Mouse (Mus musculus): ENCODE data around the gene Ubb. TPM values are rescaled to one million over a fixed set of nuclear protein-coding genes. Genes with fewer than 3 reads are reported as not detected.

The Ubb gene
- polyA plus RNA-seq, 1 experiment from 2014 or later = 2,820 TPM

GRCm38 (mm10) chr11:62566211-62566610 is 15.2 kb downstream of the Ubb start:
- H3K9me3 ChIP-seq (ENCODE audit: control insufficient read depth, low read length) = no peaks in the 10 kb centered on the region
- H3K4me2 ChIP-seq (ENCODE audit: low read length) = no peak overlapping the region
- no peak for ATAC-seq (replicated peaks; ENCODE audit: low FRiP score, low TSS enrichment, low read depth)
- H3K4me3 ChIP-seq (ENCODE audit: low read depth, low read length) = no peak overlapping the region
- WGBS = 17% methylated on average over 1 of the region's 1 CpGs
- H3K27me3 ChIP-seq (replicated peaks; ENCODE audit: control insufficient read depth, insufficient read depth, low read length) = no peaks in the 10 kb centered on the region
- H3K9ac ChIP-seq (ENCODE audit: low read length) = no peak overlapping the region
- H3K27ac ChIP-seq (ENCODE audit: low read depth) = no peak overlapping the region
- no peaks in the 10 kb centered on the region for H3K36me3 ChIP-seq (ENCODE audit: control insufficient read depth, insufficient read depth, low read length)
- no peak for DNase-seq (ENCODE audit: low spot score)
- H3K4me1 ChIP-seq (replicated peaks; ENCODE audit: control insufficient read depth, insufficient read depth, low read length) = peaks cover 2% of the 10 kb centered on the region; the same call in 1 of the 2 replicates

- no peak overlapping the region for H3K4me2 ChIP-seq (ENCODE audit: low read length)
- no peak for ATAC-seq (replicated peaks; ENCODE audit: low FRiP score, low TSS enrichment, low read depth)
- H3K4me3 ChIP-seq (ENCODE audit: low read depth, low read length) = no peak overlapping the region
- H3K4me1 ChIP-seq (replicated peaks; ENCODE audit: control insufficient read depth, insufficient read depth, low read length) = peaks cover 2% of the 10 kb centered on the region; the same call in 1 of the 2 replicates
- no peak overlapping the region for H3K9ac ChIP-seq (ENCODE audit: low read length)
- H3K27ac ChIP-seq (ENCODE audit: low read depth) = no peak overlapping the region
- H3K9me3 ChIP-seq (ENCODE audit: control insufficient read depth, low read length) = no peaks in the 10 kb centered on the region
- no peaks in the 10 kb centered on the region for H3K36me3 ChIP-seq (ENCODE audit: control insufficient read depth, insufficient read depth, low read length)
- no peak for DNase-seq (ENCODE audit: low spot score)
- no peaks in the 10 kb centered on the region for H3K27me3 ChIP-seq (replicated peaks; ENCODE audit: control insufficient read depth, insufficient read depth, low read length)
- whole genome bisulfite sequencing = 73% methylated on average over 3 of the region's 3 CpGs
These were observed 17.3 kb downstream of the Ubb start for GRCm38 (mm10) chr11:62568300-62568699.

- Histone ChIP-seq H3K36me3 (ENCODE audit: control insufficient read depth, insufficient read depth, low read length) (no peaks in the 10 kb centered on the region), H3K9me3 (ENCODE audit: control insufficient read depth, low read length) (no peaks in the 10 kb centered on the region), H3K9ac (ENCODE audit: low read length) (no peak within 1 kb of the TSS), H3K4me3 (ENCODE audit: low read depth, low read length) (peak within 1 kb of the TSS; percentile 49), H3K27ac (ENCODE audit: low read depth) (no peak within 1 kb of the TSS), H3K4me2 (ENCODE audit: low read length) (peak within 1 kb of the TSS; percentile 95), H3K27me3 (replicated peaks; ENCODE audit: control insufficient read depth, insufficient read depth, low read length) (0 out of 2 replicates have a peak, but pooled peaks cover 4% of the 10 kb centered on the region), H3K4me1 (replicated peaks; ENCODE audit: control insufficient read depth, insufficient read depth, low read length) (0 out of 2 replicates have a peak, but pooled peaks cover 4% of the 10 kb centered on the region)
- DNase-seq (ENCODE audit: low spot score) = no peak
- WGBS = 78% methylated on average over 6 of the region's 6 CpGs
- no peak for ATAC-seq (replicated peaks; ENCODE audit: low FRiP score, low TSS enrichment, low read depth)
These were observed 23.2 kb downstream of the Ubb start, which contains the start of gene Trpv2 for GRCm38 (mm10) chr11:62573959-62574702. Gene Trpv2, plus strand, starts transcription at chr11:62574486.

- Histone ChIP-seq H3K9ac (ENCODE audit: low read length) (no peak overlapping the region), H3K4me1 (replicated peaks; ENCODE audit: control insufficient read depth, insufficient read depth, low read length) (0 out of 2 replicates have a peak, but pooled peaks cover 4% of the 10 kb centered on the region), H3K4me2 (ENCODE audit: low read length) (no peak overlapping the region), H3K9me3 (ENCODE audit: control insufficient read depth, low read length) (no peaks in the 10 kb centered on the region), H3K27ac (ENCODE audit: low read depth) (no peak overlapping the region), H3K4me3 (ENCODE audit: low read depth, low read length) (no peak overlapping the region), H3K36me3 (ENCODE audit: control insufficient read depth, insufficient read depth, low read length) (no peaks in the 10 kb centered on the region), H3K27me3 (replicated peaks; ENCODE audit: control insufficient read depth, insufficient read depth, low read length) (0 out of 2 replicates have a peak, but pooled peaks cover 4% of the 10 kb centered on the region)
- ATAC-seq (replicated peaks; ENCODE audit: low FRiP score, low TSS enrichment, low read depth) (no peak), DNase-seq (ENCODE audit: low spot score) (no peak)
- WGBS = 77% methylated on average over 4 of the region's 4 CpGs
These were observed 23.7 kb downstream of the Ubb start for GRCm38 (mm10) chr11:62574703-62575085.

GRCm38 (mm10) chr11:62575297-62575658 is 24.3 kb downstream of the Ubb start:
- no peaks in the 10 kb centered on the region for H3K36me3 ChIP-seq (ENCODE audit: control insufficient read depth, insufficient read depth, low read length)
- 0 out of 2 replicates have a peak, but pooled peaks cover 4% of the 10 kb centered on the region for H3K4me1 ChIP-seq (replicated peaks; ENCODE audit: control insufficient read depth, insufficient read depth, low read length)
- H3K4me2 ChIP-seq (ENCODE audit: low read length) = peak overlapping the region; percentile 95
- ATAC-seq (replicated peaks; ENCODE audit: low FRiP score, low TSS enrichment, low read depth) (peak; percentile 73), DNase-seq (ENCODE audit: low spot score) (peak; percentile 98)
- H3K4me3 ChIP-seq (ENCODE audit: low read depth, low read length) = peak overlapping the region; percentile 49
- H3K27ac ChIP-seq (ENCODE audit: low read depth) = no peak overlapping the region; the same call in 1 of the 2 replicates
- peak overlapping the region; percentile 44 for H3K9ac ChIP-seq (ENCODE audit: low read length)
- WGBS = under 1% methylated on average over 9 of the region's 9 CpGs
- no peaks in the 10 kb centered on the region for H3K9me3 ChIP-seq (ENCODE audit: control insufficient read depth, low read length)
- 0 out of 2 replicates have a peak, but pooled peaks cover 4% of the 10 kb centered on the region for H3K27me3 ChIP-seq (replicated peaks; ENCODE audit: control insufficient read depth, insufficient read depth, low read length)

- Histone ChIP-seq H3K4me1 (replicated peaks; ENCODE audit: control insufficient read depth, insufficient read depth, low read length) (0 out of 2 replicates have a peak, but pooled peaks cover 4% of the 10 kb centered on the region), H3K9ac (ENCODE audit: low read length) (peak overlapping the region; percentile 44), H3K4me2 (ENCODE audit: low read length) (peak overlapping the region; percentile 95), H3K9me3 (ENCODE audit: control insufficient read depth, low read length) (no peaks in the 10 kb centered on the region), H3K27ac (ENCODE audit: low read depth) (no peak overlapping the region; the same call in 1 of the 2 replicates), H3K4me3 (ENCODE audit: low read depth, low read length) (peak overlapping the region; percentile 49), H3K36me3 (ENCODE audit: control insufficient read depth, insufficient read depth, low read length) (no peaks in the 10 kb centered on the region), H3K27me3 (replicated peaks; ENCODE audit: control insufficient read depth, insufficient read depth, low read length) (0 out of 2 replicates have a peak, but pooled peaks cover 4% of the 10 kb centered on the region)
- DNase-seq (ENCODE audit: low spot score) (peak; percentile 70), ATAC-seq (replicated peaks; ENCODE audit: low FRiP score, low TSS enrichment, low read depth) (peak; percentile 58)
- 8% methylated on average over 27 of the region's 27 CpGs for WGBS
These were observed 24.9 kb downstream of the Ubb start for GRCm38 (mm10) chr11:62575659-62576438.

- no peak for DNase-seq (ENCODE audit: low spot score)
- 68% methylated on average over 16 of the region's 16 CpGs for WGBS
- Histone ChIP-seq H3K27me3 (replicated peaks; ENCODE audit: control insufficient read depth, insufficient read depth, low read length) (0 out of 2 replicates have a peak, but pooled peaks cover 4% of the 10 kb centered on the region), H3K4me1 (replicated peaks; ENCODE audit: control insufficient read depth, insufficient read depth, low read length) (0 out of 2 replicates have a peak, but pooled peaks cover 4% of the 10 kb centered on the region), H3K4me2 (ENCODE audit: low read length) (peak overlapping the region; percentile 95), H3K36me3 (ENCODE audit: control insufficient read depth, insufficient read depth, low read length) (no peaks in the 10 kb centered on the region), H3K9me3 (ENCODE audit: control insufficient read depth, low read length) (no peaks in the 10 kb centered on the region), H3K4me3 (ENCODE audit: low read depth, low read length) (peak overlapping the region; percentile 49; the same call in 1 of the 2 replicates), H3K27ac (ENCODE audit: low read depth) (no peak overlapping the region), H3K9ac (ENCODE audit: low read length) (peak overlapping the region; percentile 44; the same call in 1 of the 2 replicates)
- no peak for ATAC-seq (replicated peaks; ENCODE audit: low FRiP score, low TSS enrichment, low read depth)
These were observed 25.7 kb downstream of the Ubb start for GRCm38 (mm10) chr11:62576530-62577152.

- Histone ChIP-seq H3K4me3 (ENCODE audit: low read depth, low read length) (no peak overlapping the region), H3K9ac (ENCODE audit: low read length) (no peak overlapping the region), H3K4me2 (ENCODE audit: low read length) (no peak overlapping the region), H3K36me3 (ENCODE audit: control insufficient read depth, insufficient read depth, low read length) (no peaks in the 10 kb centered on the region), H3K27me3 (replicated peaks; ENCODE audit: control insufficient read depth, insufficient read depth, low read length) (no peaks in the 10 kb centered on the region), H3K9me3 (ENCODE audit: control insufficient read depth, low read length) (no peaks in the 10 kb centered on the region), H3K4me1 (replicated peaks; ENCODE audit: control insufficient read depth, insufficient read depth, low read length) (no peaks in the 10 kb centered on the region), H3K27ac (ENCODE audit: low read depth) (no peak overlapping the region)
- ATAC-seq (replicated peaks; ENCODE audit: low FRiP score, low TSS enrichment, low read depth) (no peak), DNase-seq (ENCODE audit: low spot score) (no peak)
- WGBS = 86% methylated on average over 6 of the region's 6 CpGs
These were observed 32.1 kb downstream of the Ubb start for GRCm38 (mm10) chr11:62583031-62583430.
